Mouse (Mus musculus) cerebellum, adult 9-11 months (tissue): ENCODE results near the gene Olfr1030.
"Not testable (repeated sequence)": the region's sequence is repeated elsewhere in the genome, so short reads cannot be mapped to it uniquely, and the experiment has no call there.

Experiments
- DNase-seq: peaks from one replicate; pipeline ENCODE4 v3.0.0; 2022

Gene Olfr1030

GRCm38 (mm10) chr2:85978976-85979375 is at the start of gene Olfr1030:
Olfr1030 (plus strand) TSS chr2:85979276.
- no peak for DNase-seq

GRCm38 (mm10) chr2:85950137-85950536 is 28.9 kb upstream of the Olfr1030 start, which contains the start of gene Olfr1028:
Olfr1028 (plus strand) TSS chr2:85950437.
- no peak for DNase-seq

DNA sequence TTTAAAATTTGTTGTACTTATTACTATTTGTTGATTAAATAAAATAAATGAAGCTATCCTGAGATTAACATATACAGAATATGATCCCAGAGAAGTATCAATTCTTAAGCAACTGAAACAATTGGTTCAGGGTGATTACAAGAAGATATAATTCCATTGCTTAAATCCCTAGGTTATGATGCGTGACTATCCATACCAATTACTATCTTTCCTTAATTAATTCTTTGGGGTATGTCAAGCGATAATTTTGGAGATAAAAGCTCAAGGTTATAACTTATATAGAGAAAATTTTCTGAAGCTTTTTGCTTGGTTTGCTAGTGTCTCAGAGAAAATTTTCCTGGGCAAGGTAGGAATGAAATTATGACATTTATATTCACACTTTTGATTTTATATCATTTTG is 5.5 kb upstream of the Olfr1030 start, which contains the start of gene Olfr1029:
Gene Olfr1029, plus strand, starts transcription at position 301 of the 400 bp plus-strand sequence.
- no peak for DNase-seq

- no peak for DNase-seq
These were observed 10.9 kb downstream of the Olfr1030 start, which contains the start of gene Olfr1031 for GRCm38 (mm10) chr2:85990004-85990403. Olfr1031 (plus strand) TSS chr2:85990304.

DNA sequence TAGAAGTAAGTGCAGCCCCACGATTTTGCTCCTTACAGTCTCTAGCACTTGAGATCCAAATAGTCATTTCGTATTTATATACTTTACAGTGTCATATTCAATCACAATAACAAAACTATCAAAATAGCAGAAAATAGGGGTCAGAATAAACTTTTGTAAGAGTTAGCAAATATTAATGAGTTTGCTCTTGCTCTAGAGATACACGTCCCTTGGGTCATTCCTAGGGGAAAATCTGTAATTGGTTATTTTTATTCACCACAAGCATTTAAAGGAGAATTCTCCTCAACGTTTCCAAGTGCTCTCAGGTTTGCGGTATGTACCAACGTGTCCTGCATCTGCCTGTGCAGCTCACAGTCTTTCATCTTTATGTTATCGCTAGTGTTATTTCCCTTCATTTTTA is 26.2 kb downstream of the Olfr1030 start, which contains the start of gene Olfr1032:
Gene Olfr1032, plus strand, starts transcription at position 301 of the 400 bp plus-strand sequence.
- DNase-seq: no peak

DNA sequence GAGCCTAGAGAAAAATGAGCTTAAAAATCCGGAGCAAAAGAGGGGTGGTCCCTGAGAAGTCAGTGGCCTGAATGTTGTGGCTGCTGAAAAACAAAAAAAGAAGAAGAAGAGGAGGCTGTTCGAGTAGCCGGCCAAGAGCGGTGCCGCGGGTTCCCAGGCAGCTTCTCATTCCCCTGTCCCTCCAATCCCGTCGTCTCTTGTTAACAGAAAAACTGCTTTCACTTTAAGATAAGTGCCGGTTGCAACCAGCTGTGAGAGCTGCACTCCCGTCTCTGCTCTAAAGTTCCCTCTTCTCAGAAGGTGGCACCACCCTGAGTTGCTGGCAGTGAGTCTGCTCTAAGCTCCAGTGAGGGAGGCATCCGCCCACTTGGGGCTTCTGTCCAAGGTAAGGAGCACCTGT is 41.3 kb downstream of the Olfr1030 start, which contains the start of gene Olfr1033:
Gene Olfr1033, plus strand, starts transcription at position 228 of the 400 bp plus-strand sequence.
- DNase-seq: not testable (repeated sequence)

DNA sequence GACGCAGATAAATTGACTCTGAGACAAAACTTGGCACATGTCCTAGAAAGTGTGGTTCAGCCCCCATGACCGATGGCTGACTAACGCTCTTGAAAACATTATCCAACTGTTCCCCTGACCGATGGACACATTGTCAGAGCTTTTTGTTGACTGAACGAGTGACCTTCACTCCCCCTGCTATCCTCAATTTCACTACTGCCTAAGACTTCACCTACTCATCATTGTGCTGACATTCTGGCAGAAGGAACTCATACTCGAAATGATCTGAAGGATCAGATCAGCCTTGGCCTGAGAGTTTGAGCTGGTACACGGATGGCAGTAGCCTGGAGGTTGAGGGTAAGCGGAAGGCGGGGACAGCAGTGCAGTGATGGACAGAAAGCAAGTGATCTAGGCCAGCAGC is 42.4 kb downstream of the Olfr1030 start:
- DNase-seq: not testable (repeated sequence)
